Mouse (Mus musculus): Measurements from ENCODE around the gene Cacna2d3. TPM values are rescaled to one million over a fixed set of nuclear protein-coding genes. Genes with fewer than 3 reads are reported as not detected.

The Cacna2d3 gene
- not detected in 2 replicates for total RNA-seq (2017)

- ATAC-seq (replicated peaks in 1 of 2; ENCODE audit: insufficient read depth in 1 of 2, low FRiP score in 2 of 2, low TSS enrichment in 1 of 2, low read depth in 1 of 2, poor library complexity in 2 of 2, severe bottlenecking in 2 of 2): no peak
Observed at GRCm38 (mm10) chr14:29721488-29722385, at the start of gene Cacna2d3. Gene Cacna2d3 (minus strand): TSS chr14:29721864.

DNA sequence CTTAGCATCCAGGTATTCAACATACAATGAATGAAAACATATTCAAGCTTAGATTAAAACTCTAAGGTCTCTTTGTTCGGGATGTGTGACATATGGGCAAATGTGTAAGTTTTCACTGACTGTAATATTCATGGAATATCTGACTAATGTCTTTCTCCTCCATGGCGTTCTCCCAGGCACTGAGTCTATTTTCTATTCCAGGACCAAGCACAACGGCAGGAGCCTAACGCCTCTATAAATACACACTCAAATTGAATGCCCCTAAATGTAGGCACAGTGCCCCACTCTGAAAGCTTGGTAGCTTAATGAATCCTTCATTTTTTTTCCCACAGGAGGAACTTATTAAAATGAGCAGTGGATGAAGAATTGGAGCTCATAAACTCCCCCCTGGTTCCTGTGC, 47.8 kb upstream of the Cacna2d3 start:
- no peak for ATAC-seq (replicated peaks in 1 of 2; ENCODE audit: insufficient read depth in 1 of 2, low FRiP score in 2 of 2, low TSS enrichment in 1 of 2, low read depth in 1 of 2, poor library complexity in 2 of 2, severe bottlenecking in 2 of 2)

DNA sequence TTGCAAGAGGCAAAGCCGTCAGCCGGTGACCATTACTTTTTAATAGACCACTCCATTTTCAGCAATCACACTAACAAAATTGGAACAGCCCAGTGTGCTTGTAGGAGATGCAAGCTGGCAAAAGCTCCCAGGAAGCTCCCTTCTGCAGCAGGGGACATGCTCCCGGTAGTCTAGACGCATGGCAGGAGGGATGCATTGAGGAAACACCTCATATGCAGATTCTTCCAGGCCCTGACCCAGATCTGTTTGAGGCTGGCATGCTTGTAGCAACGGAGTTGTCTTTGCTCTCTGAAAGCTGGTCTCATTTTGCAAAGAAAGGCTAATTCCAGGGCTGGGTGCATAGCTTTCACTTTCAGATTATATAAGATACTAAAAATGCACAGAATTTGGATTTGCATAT, 31.2 kb upstream of the Cacna2d3 start:
- ATAC-seq (replicated peaks in 1 of 2; ENCODE audit: insufficient read depth in 1 of 2, low FRiP score in 2 of 2, low TSS enrichment in 1 of 2, low read depth in 1 of 2, poor library complexity in 2 of 2, severe bottlenecking in 2 of 2): no peak

DNA sequence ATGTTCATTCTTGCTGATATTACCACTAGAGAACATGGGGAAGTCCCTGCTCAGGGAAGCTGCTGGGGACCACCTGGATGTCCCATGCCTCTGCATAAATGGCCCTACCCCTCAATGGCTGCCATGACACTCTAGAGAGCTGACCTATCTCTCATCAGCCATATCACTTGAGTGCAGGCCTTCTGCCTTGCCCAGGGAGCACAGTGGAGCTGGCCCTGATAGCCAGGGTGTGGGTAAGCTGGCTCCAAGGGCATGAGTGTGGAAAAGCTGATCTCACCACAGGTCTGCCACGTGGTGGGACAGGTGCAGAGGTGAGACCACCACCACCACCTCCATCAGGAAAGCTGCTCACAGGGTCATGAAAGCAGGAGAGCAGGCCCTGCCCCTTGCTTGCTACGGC, 17.1 kb upstream of the Cacna2d3 start:
- no peak for ATAC-seq (replicated peaks in 1 of 2; ENCODE audit: insufficient read depth in 1 of 2, low FRiP score in 2 of 2, low TSS enrichment in 1 of 2, low read depth in 1 of 2, poor library complexity in 2 of 2, severe bottlenecking in 2 of 2)

- no peak for ATAC-seq (replicated peaks in 1 of 2; ENCODE audit: insufficient read depth in 1 of 2, low FRiP score in 2 of 2, low TSS enrichment in 1 of 2, low read depth in 1 of 2, poor library complexity in 2 of 2, severe bottlenecking in 2 of 2)
Observed at GRCm38 (mm10) chr14:29730256-29730655, 8.6 kb upstream of the Cacna2d3 start.

DNA sequence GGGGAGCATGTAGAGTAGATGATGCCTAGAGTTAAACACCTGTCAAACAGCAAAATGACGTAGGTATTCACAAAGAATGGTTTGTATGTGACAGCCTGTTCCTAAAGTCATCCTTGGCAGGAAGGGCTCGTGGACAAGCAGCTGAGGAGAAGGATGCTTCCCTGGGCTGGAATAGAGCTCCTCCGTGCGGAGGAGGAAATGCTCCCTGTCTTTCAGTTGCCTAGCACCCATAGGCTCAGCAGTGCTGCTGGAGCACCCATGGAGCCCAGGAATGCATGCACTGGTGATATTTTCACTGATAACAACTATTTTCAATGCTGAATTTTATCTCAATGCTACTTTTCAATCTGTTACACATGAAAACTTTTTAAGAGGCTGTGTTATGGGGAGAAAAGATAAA, 7.3 kb upstream of the Cacna2d3 start:
- ATAC-seq (replicated peaks in 1 of 2; ENCODE audit: insufficient read depth in 1 of 2, low FRiP score in 2 of 2, low TSS enrichment in 1 of 2, low read depth in 1 of 2, poor library complexity in 2 of 2, severe bottlenecking in 2 of 2): no peak

DNA sequence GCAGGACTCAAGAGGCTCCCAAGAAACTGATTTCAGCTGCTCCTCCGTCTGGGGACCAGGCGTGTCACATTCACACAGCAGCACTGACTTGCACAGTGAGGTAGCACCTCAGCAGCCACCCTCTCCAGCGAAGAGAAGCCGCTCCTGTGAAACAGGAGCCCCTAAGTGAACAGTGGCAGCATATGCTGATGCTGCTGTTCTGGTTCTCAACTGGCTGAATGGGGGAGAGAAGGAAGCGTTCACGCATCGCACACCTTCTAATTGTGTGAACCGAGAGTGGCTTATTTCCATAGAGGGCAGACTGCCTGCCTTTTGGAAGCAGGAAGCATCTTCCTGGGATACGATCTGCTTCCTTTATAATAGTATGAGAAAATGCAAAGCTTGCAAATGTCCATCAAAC, 5.9 kb upstream of the Cacna2d3 start:
- ATAC-seq (replicated peaks in 1 of 2; ENCODE audit: insufficient read depth in 1 of 2, low FRiP score in 2 of 2, low TSS enrichment in 1 of 2, low read depth in 1 of 2, poor library complexity in 2 of 2, severe bottlenecking in 2 of 2): no peak

GRCm38 (mm10) chr14:29723267-29723666, 1.6 kb upstream of the Cacna2d3 start:
- ATAC-seq (replicated peaks in 1 of 2; ENCODE audit: insufficient read depth in 1 of 2, low FRiP score in 2 of 2, low TSS enrichment in 1 of 2, low read depth in 1 of 2, poor library complexity in 2 of 2, severe bottlenecking in 2 of 2): no peak

- ATAC-seq (replicated peaks in 1 of 2; ENCODE audit: insufficient read depth in 1 of 2, low FRiP score in 2 of 2, low TSS enrichment in 1 of 2, low read depth in 1 of 2, poor library complexity in 2 of 2, severe bottlenecking in 2 of 2): peak in 1 of 2 experiments; percentile 59; a peak in 1 of 4 replicates
Observed at GRCm38 (mm10) chr14:29722386-29723221, 940 bp upstream of the Cacna2d3 start.

GRCm38 (mm10) chr14:29721131-29721487, 555 bp downstream of the Cacna2d3 start:
- no peak for ATAC-seq (replicated peaks in 1 of 2; ENCODE audit: insufficient read depth in 1 of 2, low FRiP score in 2 of 2, low TSS enrichment in 1 of 2, low read depth in 1 of 2, poor library complexity in 2 of 2, severe bottlenecking in 2 of 2)

- no peak for ATAC-seq (replicated peaks in 1 of 2; ENCODE audit: insufficient read depth in 1 of 2, low FRiP score in 2 of 2, low TSS enrichment in 1 of 2, low read depth in 1 of 2, poor library complexity in 2 of 2, severe bottlenecking in 2 of 2)
Observed at GRCm38 (mm10) chr14:29720334-29720911, 1.2 kb downstream of the Cacna2d3 start.

- ATAC-seq (replicated peaks in 1 of 2; ENCODE audit: insufficient read depth in 1 of 2, low FRiP score in 2 of 2, low TSS enrichment in 1 of 2, low read depth in 1 of 2, poor library complexity in 2 of 2, severe bottlenecking in 2 of 2): no peak
Observed at GRCm38 (mm10) chr14:29712621-29713020, 9.0 kb downstream of the Cacna2d3 start.

DNA sequence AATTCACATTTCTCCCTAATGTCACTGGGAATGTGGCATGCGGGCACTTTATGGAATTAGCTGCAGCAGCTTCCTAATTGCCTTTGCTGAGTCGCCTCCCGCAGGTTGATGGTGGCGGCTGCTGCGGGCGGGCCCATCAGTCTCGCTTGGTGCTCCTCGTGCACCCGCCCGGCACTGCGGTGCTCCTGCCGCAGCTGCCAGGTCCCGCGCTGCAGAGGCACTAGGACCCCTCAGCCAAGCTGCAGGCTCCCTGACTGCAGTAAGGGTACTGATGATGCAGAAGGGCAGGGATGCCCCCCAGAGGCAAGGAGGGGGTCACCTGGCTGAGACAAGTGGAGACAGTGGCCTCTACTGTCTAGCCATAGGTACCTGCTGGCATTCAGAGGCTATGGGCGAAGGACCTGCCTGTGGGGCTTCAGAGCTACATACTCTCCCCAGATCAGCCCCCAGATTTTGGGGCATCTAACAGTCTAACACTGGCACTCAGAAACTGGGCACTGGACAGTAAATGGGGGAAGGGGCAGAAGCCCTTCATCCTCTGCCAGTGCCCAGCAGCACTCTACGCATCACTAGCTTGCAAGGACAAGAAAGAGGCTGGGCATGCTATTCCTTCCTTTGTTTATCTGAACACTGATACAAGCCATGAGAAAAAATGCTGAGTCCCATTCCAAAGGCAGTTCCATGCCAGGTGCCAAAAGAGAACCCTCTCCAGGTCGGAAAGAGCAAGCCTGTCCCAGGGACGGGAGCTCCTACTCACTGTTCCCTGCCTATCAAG, 13.9 kb downstream of the Cacna2d3 start:
- no peak for ATAC-seq (replicated peaks in 1 of 2; ENCODE audit: insufficient read depth in 1 of 2, low FRiP score in 2 of 2, low TSS enrichment in 1 of 2, low read depth in 1 of 2, poor library complexity in 2 of 2, severe bottlenecking in 2 of 2)

DNA sequence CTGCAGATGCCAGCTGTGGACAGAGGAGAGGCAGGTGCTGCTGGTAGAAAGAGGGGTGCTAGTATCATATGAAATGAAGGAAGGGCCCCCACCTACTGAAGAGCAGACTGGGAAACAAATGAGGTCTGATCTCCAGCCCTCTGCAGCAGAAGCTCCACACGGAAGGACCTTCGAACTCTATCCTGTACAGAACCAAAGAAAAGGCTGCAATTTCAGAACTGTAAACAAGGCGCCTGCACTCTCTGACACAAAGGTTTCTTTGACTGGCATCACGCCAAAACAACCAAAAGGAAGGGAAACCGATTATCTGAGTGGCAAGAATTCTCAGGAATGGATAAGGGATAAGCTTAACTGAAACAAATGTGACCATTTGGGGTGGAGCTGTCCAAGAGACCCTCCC, 18.9 kb downstream of the Cacna2d3 start:
- ATAC-seq (replicated peaks in 1 of 2; ENCODE audit: insufficient read depth in 1 of 2, low FRiP score in 2 of 2, low TSS enrichment in 1 of 2, low read depth in 1 of 2, poor library complexity in 2 of 2, severe bottlenecking in 2 of 2): no peak

GRCm38 (mm10) chr14:29696131-29696530, 25.5 kb downstream of the Cacna2d3 start:
- no peak for ATAC-seq (replicated peaks in 1 of 2; ENCODE audit: insufficient read depth in 1 of 2, low FRiP score in 2 of 2, low TSS enrichment in 1 of 2, low read depth in 1 of 2, poor library complexity in 2 of 2, severe bottlenecking in 2 of 2)

GRCm38 (mm10) chr14:29672436-29673050, 49.1 kb downstream of the Cacna2d3 start:
- ATAC-seq (replicated peaks in 1 of 2; ENCODE audit: insufficient read depth in 1 of 2, low FRiP score in 2 of 2, low TSS enrichment in 1 of 2, low read depth in 1 of 2, poor library complexity in 2 of 2, severe bottlenecking in 2 of 2): no peak

GRCm38 (mm10) chr14:29669826-29670225, 51.8 kb downstream of the Cacna2d3 start:
- ATAC-seq (replicated peaks in 1 of 2; ENCODE audit: insufficient read depth in 1 of 2, low FRiP score in 2 of 2, low TSS enrichment in 1 of 2, low read depth in 1 of 2, poor library complexity in 2 of 2, severe bottlenecking in 2 of 2): no peak
